Mouse (Mus musculus) cerebral cortex, adult 2 months (tissue): Measurements from ENCODE around the gene Bad.

Source experiments
- WGBS: fragments of 180-500 bp; shearing (Covaris S2); methylation state at CpG from one replicate; pipeline ENCODE4 v1.1.7; 2018; 5-methylcytosine and 5-hydroxymethylcytosine counted together

Gene Bad

GRCm38 (mm10) chr19:6914540-6914939 is 27.1 kb upstream of the Bad start:
- 96% methylated on average over 9 of the region's 9 CpGs for WGBS

DNA sequence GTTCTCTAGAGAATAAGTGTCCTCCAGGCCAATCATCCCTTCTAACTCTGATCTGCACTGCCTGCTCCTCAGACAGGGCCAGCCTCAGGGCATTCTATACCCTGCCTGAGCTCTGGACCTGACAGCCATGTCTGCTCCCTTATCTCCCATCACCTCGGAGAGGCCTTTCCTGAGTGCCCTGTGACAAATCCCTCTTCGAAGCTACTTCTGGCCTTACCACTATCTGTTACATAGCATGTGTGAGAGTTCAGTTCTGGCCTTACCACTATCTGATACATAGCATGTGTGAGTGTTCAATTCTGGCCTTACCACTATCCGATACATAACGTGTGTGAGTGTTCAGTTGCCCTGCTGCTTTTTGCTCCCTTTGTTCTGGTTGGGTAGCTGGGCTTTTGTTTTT is 26.4 kb upstream of the Bad start:
- WGBS, result 83% methylated on average over 4 of the region's 4 CpGs

DNA sequence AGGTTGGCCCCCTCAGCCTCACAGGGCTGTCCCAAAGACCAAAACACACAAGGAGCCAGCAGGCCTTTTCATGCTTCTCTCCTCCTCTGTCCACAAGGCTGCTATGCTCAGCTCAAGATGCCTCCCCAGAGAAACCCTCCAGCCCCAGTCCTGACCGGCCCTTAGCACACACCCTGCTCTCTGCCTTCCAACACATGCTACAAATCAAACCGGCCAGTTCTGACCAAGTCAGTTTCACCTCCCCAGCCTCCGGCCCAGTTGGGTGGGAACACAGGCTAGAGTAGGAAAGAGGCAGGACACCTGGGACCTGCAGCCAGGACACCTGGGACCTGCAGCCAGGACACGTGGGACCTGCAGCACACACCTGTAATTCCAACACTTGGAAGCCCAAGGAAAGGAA is 25.2 kb upstream of the Bad start:
- 84% methylated on average over 4 of the region's 4 CpGs for WGBS

- 85% methylated on average over 4 of the region's 4 CpGs for WGBS
Observed at GRCm38 (mm10) chr19:6918321-6918720, 23.3 kb upstream of the Bad start.

DNA sequence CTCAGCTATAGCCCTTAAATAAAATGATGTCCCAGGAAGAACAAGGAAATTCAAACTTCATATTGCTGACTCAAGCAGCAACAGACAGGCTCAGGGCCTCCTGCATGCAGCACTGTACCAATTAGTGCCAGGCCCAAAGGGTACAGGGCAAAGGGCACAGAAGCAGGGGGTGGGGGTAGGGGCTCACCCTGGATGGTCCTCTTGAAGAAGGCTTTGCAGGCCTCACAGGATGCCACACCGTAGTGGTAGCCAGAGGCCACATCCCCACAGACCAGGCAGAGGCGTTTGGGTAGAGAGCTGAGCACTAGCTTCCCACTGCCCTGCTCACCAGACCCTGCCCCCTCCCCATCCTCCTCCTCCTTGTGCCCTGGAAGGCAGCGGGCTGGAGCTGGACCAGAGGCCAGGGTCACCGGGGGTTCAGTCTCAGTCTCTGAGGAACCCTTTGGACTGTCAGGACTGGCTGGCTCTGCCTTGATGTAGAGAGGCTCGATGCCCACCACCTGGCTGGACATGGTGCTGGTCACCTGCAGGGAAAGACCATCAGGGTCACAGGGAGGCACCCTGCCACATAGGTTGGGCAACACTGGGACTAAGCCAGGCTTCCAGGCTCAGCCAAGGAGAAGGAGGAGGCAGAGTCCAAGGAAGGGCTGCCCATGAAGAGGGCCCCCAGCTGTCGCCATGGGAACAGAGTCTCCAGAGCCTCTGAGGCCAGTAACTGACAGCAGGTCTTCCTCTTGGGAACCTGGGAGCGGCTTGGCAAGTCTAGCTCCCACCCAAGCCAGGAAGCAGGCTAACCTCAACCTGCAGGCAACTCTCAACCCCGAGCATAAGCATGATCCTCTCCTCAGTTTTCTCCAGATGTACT is 21.6 kb upstream of the Bad start:
- 42% methylated on average over 8 of the region's 8 CpGs for WGBS

- 3% methylated on average over 48 of the region's 48 CpGs for WGBS
Observed at GRCm38 (mm10) chr19:6920741-6921636, 20.7 kb upstream of the Bad start.

- WGBS, result under 1% methylated on average over 63 of the region's 66 CpGs
Observed at GRCm38 (mm10) chr19:6921647-6922567, 19.8 kb upstream of the Bad start, which contains the start of gene Esrra. Gene Esrra, minus strand, starts transcription at chr19:6921813.

DNA sequence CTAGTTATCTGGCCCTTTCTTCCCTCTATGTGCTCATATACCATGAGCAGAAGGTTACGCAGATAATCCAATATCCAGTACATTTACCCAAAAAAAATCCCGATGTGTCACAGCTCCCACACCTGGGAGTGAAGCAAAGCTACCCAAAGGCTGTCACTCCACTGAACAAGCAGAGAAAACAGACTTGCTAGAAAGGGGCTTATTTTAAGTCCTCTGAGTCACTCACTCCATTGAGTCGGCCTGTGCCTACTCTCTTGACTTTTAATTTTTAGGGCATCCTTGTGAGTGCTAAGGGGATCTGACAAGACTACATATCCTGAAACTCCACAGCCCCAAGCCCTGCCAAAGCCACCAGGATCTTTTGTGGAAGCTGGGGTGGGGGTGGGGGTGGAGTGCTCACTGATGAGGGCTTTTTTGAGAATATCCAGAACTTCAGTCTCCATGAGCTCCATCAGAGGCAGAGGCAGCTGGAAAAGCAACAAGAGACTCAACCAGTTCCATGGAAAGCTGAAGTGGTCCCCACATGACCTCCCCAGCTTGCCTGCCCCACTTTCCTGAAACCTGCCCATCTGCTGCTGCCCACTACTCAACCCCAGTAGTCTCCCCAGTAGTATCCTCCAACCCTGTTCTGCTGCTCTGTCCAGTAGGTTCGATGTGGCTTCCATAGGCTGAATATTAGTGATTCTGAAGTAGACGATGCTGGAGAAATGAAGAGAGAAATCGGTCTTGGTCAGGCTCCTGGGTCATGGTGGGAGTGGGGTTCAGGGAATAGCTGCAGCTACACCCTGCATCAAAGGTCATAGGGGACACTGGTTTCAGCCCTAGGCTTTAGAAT is 18.5 kb upstream of the Bad start:
- 51% methylated on average over 6 of the region's 6 CpGs for WGBS

- 18% methylated on average over 39 of the region's 39 CpGs for WGBS
Observed at GRCm38 (mm10) chr19:6924461-6925306, 17.0 kb upstream of the Bad start.

DNA sequence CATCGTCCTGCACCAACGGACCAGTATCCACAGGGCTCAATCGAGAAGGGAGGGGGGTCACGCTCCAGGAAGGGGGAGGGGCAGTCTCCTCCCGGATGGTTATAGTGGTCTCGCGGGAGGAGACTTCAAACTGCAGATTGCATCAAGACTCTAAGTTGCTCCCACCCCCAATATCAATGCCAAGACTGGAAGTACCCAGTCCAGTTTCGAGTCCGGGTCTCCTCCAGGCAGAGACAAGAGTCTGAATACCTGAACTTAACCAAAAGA is 16.4 kb upstream of the Bad start, which contains the start of gene Catsperz:
TSS of gene Catsperz (minus strand) at position 74 of the 267 bp plus-strand sequence.
- 20% methylated on average over 9 of the region's 9 CpGs for WGBS

- WGBS, result 52% methylated on average over 40 of the region's 40 CpGs
Observed at GRCm38 (mm10) chr19:6925611-6926329, 15.9 kb upstream of the Bad start.

GRCm38 (mm10) chr19:6926559-6927255 is 15.0 kb upstream of the Bad start:
- WGBS, result 51% methylated on average over 26 of the region's 26 CpGs

DNA sequence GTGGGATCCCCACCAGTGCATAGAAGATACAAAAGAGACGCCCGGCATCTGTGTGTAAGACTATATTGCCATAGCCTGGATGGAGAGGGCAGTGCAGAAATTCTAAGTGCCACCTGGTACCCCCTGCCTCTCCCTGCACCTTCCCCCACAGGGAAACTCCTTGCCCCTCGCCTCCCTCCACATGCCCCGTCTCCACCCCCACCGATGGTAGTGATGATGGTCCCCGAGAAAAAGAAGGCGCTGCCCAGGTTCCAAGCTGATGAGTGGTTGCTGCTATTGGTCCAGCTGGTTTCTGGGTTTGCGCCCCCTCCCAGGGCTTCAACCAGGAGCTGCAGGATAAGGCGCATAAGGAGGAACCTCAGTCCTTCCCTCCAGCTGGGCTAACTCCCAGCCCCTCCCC is 13.6 kb upstream of the Bad start:
- WGBS, result 42% methylated on average over 9 of the region's 9 CpGs

DNA sequence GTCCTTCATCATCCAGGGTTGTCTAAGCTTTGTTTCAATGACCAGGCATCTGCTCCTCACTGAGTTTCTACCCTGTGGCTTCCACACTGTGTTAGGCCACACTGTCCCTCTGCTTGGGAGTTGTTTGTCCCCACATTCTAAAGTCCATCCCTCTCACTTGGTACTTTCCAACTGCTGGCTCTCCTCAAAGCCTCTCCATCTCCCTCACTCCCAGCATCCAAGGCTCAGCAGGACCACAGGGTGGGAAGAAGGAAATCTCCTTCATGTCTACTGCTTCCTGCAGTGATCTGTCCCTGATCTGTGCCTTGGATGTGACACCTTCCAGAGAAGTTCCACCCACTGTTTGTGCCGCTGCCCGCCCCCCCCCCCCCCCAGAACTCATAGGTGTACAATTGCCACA is 10.7 kb upstream of the Bad start:
- 17% methylated on average over 2 of the region's 2 CpGs for WGBS

DNA sequence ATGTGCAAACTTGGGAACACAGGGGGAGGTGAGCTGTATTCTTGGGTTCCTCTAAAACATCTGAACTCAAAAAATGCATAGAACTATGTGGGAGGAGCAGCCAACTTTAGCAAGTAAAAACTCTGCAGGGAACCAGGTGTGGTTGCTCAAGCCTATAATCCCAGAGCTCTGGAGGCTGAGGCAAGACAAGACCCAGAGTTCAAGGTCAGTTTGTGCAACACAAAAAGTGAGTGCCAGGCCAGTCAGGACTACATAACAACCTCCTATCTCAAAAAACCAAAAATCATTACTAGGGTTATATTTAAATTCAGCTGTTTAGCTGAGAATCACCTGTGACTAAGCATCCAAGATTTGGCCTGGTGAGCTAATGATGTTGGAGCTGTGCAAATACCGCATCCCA is 9.6 kb upstream of the Bad start:
- WGBS, result 58% methylated on average over 1 of the region's 1 CpGs

- 31% methylated on average over 4 of the region's 4 CpGs for WGBS
Observed at GRCm38 (mm10) chr19:6933102-6933435, 8.6 kb upstream of the Bad start.

GRCm38 (mm10) chr19:6933436-6934194 is 8.0 kb upstream of the Bad start:
- 3% methylated on average over 58 of the region's 58 CpGs for WGBS
